Mouse (Mus musculus): Measurements from ENCODE around the gene Pde6g.

The Pde6g gene

GRCm38 (mm10) chr11:120467051-120467735 lies 13.9 kb upstream of the Pde6g start, which contains the start of gene Arl16:
TSS of gene Arl16 (minus strand) at chr11:120467607.
- in situ Hi-C loops (cut with MboI, MseI) = no loop called here

DNA sequence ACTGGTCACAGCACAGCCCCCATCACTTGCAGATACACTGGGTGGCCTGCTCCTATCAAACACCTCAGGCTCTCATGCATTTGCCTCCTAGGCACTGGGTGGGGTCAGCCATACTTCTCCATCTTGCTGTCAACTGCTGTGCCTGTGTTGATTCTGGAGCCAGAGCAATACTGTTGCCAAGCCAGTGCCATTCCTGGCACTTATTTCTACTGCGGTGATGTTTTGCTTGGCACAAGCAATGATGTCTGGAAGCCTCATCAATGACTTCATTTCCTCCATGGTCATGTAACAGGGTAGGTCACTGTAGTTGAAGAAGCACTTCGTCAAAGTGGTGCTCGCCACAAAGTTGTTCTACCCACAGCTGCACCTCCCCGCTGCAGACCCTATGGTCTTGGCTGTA lies 12.2 kb upstream of the Pde6g start:
- in situ Hi-C loops (cut with MboI, MseI) = no loop called here

DNA sequence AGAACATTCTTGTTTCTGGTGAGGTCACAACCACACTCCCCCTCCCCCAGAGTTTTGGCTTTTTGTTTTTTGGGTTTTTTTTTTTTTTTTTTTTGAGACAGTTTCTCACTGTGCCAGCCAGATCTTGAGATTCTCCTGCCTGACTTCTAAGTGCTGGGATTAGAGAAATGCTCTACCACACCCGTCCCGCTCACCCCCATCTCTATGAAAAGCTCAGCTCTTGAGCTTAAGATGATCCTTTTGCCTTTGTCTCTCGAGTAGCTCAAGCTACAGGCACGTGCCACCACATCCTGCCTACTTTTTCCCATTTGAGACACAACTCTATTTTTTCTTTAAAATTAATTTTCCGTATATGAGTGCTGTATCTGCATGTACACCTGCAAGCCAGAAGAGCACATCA lies 11.1 kb upstream of the Pde6g start:
- in situ Hi-C loops (cut with MboI, MseI) = no loop called here

DNA sequence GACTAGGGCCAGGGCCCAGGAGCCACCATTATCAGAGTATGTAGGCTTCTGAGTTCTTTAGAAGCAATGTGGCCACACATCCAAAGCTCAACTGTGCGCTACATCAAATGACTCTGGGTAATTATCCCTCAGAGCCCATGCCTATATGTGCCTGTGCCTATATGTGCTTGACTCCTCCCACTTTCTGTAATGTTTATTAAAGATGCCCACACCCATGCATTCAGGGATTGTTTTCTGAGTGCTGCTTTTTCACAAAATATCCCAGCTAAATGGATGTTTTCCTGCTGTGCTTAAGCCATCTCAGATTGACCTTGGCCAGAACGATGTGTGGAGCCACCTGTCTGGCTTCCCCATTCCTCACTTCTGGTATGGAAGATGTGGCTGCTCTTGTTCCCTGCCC lies 10.2 kb upstream of the Pde6g start:
- in situ Hi-C loops (cut with MboI, MseI) = no loop called here

GRCm38 (mm10) chr11:120458847-120459597 lies 5.7 kb upstream of the Pde6g start:
- in situ Hi-C loops (cut with MboI, MseI) = no loop called here

DNA sequence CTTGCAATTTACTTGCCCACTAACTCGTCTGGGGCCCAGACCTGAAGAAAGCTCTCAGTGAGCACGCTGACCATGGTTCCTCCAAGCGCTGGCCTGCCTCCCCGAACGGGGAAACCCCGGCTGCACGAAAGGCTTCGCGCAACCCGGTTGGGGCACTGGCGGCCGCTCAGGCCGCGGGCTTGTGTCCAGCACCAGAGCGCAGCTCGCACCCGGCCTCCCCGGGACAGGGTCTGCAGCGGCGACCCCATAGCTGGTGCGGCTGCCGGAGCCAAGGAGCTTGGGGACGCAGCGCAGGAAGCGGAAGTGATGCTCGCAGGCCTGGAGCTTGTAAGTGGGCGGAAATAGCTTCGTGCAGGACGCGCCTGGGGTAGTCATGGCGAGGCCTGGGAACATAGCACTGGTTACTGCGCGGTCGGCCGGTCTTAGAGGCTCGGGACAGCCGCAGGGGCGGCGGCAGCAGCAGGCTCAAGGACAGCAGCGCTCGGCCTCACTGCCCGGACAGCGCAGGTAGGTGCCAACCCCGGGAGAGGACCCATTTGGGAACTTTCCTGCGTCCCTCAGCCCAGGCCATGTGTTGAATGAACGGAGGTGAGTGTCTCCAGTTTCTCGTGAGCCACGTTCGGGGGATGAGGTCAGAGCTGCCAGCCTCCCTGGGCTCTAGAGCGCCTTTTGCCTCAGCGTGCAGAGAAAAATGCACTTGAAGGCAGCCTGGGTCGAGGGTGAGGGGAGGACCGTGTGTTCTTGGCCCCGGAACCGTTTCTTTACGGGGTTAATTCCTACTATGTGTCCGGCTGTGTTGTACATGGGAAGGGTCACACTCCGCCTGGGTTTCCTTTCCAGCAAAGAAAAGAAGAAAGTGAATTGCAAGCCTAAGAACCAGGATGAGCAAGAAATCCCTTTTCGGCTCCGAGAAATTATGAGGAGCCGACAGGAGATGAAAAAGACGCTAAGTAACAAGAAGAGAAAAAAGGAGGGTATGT lies 4.8 kb upstream of the Pde6g start, which contains the start of the genes Oxld1 and Ccdc137:
Oxld1 (minus strand) TSS at position 297 of the 980 bp plus-strand sequence.
Ccdc137 (plus strand) TSS at position 344 of the 980 bp plus-strand sequence.
- in situ Hi-C loops (cut with MboI, MseI) = no loop called here

DNA sequence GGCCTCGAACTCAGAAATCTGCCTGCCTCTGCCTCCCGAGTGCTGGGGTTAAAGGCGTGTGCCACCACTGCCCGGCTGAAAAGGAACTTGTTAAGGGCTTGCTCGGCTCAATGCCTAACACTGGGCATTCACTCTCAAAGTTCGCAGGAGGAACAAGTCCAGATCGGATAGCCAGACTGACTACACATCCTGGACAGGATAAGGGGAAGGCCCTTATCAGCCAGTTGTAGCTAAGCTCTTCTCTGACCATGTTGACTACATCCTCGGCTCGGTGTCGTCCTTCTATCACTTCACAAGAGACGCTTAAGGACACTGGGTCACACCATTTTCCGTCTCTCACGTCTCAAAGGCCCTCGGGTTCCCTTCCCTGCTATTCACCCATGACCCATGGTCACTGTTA lies 4.1 kb upstream of the Pde6g start:
- in situ Hi-C loops (cut with MboI, MseI) = no loop called here

DNA sequence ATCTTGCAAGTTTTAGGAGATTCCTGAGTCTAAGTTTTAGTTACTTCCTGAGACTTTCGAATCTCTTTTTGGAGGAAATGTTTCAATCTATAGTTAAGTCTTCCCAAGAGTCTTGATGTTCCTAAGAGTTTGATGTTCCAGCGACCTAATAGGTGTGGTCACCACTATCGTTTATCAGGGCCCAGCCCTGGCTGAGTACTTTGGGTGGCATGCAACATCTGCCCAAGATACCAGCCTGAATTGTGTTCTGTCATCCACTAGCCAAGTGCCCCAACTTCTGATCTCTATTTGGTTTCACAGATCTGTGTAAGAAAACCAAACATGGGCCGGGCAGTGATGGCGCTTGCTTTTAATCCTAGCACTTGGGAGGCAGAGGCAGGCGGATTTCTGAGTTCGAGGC lies 2.1 kb upstream of the Pde6g start:
- in situ Hi-C loops (cut with MboI, MseI) = no loop called here

DNA sequence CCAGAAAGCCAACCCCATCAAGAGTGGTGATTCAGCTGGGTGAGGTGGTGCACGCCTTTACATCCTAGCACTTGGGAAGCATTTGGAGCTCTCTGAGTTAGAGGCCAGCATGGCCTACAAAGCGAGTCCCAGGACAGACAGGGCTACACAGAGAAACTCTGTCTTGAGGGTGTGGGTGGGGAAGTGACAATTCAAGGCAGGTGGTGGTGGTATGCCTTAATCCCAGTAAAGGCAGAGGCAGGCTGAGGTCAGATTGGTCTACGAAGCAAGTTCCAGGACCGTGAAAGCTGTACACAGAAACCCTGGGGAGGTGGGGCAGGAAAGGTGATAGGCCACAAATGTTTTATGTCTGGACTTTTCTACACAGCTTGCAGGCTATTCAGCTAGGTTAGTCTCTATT lies 1.7 kb upstream of the Pde6g start:
- in situ Hi-C loops (cut with MboI, MseI) = no loop called here

DNA sequence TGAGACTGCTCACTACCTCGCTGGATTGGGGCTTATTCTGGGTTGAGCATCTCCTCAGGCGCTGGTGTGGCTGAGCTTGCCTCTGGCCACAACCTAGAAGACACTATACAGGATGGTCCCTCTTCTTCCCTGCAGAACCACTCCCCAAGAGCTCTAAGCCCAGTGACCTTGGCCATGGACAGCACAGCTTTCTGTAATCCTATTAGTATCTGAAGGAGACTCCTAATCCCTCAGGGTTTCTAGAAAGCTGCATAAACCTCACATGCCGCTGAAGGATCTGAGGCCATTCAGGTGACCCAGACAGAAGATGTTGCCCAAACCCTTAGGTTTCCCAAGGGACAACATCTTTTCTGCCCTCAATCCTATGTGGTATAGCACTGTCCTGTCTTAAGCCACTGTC lies 1.1 kb downstream of the Pde6g start:
- in situ Hi-C loops (cut with MboI, MseI) = no loop called here

DNA sequence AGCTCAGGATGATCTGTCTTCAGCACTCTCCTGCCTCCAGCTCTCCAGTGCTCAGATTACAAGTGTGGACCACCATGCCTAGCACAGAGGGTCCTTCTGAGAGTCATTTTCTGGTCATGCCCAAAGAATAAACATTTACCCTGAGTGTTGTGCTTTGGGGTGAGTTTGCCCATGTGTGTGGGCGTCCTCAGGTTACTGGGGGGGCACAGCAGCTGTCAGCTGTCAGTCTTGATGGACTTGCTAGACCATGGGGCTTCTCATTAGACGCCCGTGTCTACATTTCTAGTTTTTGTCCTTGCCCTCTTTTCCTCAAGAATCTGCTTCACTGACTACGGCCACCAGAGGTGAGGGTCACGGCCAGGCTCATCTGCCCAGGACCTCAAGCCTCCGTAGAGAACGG lies 6.1 kb downstream of the Pde6g start:
- in situ Hi-C loops (cut with MboI, MseI) = no loop called here

DNA sequence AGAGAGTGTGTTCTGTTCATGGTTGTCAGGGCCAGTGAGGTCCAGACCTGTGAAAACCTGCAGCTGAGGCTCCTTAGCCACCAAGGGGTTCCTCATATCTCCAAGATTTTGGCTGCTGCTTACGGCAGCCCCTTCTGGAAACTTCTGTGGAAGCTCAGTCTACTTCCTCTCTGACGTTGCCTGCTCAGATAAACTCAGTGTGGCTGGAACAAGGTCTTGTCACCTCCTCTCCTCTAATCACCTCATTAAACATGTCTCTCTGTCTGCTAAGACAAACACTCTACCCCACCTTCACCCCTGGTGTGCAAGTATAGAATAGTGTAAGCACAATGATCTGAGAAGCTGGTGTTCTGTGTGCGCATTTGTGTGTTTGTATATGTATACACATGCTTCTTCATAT lies 7.8 kb downstream of the Pde6g start:
- in situ Hi-C loops (cut with MboI, MseI) = no loop called here

GRCm38 (mm10) chr11:120444106-120444505 lies 9.2 kb downstream of the Pde6g start:
- in situ Hi-C loops (cut with MboI, MseI) = no loop called here

DNA sequence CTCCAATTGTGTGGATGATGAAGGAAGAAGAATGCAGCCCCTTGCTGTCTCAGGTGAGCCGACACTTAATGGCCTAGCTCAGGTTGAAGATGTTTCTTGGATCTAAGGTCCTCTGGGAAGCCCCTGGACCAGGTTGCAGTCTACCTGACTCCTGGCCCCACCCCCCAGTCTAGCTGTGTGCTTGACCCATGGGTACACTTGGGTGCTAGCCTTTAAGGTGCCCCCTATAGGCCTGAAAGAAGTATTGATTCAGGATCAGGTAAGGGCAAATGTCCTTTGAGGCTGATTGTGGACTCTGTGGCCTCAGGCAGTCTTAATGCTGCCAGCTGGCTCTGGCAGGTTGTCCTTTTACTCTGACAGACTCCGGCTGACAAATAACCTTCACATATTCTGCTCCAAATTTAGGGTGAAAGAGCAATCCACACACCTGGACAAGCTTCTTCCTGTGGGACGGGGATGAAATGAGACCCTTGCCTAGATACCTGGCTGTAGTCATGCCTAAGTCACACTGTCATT lies 10.5 kb downstream of the Pde6g start:
- in situ Hi-C loops (cut with MboI, MseI) = no loop called here

DNA sequence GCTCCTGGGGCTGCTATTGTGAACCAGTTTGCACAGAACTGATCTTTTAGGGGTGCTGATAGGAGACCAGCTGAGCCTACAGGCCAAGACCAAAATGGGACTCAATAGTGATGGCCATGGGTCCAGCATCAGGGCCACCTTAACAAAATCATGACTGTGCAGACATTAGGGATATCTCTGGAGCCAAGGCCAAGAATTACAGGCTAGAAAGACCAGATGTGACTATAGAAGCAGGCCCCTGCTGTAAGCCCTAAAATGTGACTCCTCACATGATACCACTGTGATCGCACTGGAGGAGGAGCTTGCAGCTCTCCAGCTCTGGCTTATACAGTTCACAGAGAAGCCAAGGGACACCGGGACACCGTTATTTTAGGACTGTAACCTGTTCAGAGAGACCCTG lies 11.0 kb downstream of the Pde6g start, which contains the start of gene Tspan10:
Tspan10 (plus strand) TSS at position 301 of the 400 bp plus-strand sequence.
- in situ Hi-C loops (cut with MboI, MseI) = no loop called here

- in situ Hi-C loops (cut with MboI, MseI) = no loop called here
Measured at GRCm38 (mm10) chr11:120437857-120438385, 15.4 kb downstream of the Pde6g start.

- in situ Hi-C loops (cut with MboI, MseI) = no loop called here
Measured at GRCm38 (mm10) chr11:120437152-120437856, 16.0 kb downstream of the Pde6g start, which contains the start of gene Nploc4. TSS of gene Nploc4 (minus strand) at chr11:120437708.

DNA sequence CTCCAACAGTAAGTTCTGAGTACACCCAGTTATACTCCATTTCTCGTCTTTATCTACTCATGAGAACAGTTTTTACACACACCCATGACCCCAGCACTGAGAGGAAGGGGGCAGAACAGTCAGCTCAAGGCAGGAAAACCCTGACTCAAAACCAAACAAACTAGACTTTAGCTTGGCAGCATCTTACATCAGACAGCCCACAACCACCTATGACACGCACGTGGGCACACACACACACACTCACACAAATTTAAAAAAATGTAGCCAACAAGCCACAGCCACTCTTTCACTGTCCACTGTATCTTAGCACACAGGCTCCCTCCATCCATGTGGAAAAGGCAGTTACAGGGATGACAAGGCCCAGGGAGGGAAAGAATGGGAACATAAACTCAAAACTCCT lies 26.6 kb downstream of the Pde6g start:
- in situ Hi-C loops (cut with MboI, MseI) = no loop called here

- in situ Hi-C loops (cut with MboI, MseI) = no loop called here
Measured at GRCm38 (mm10) chr11:120423569-120424295, 29.6 kb downstream of the Pde6g start.

Data from T-helper 2 cell (primary cell).